Comparison of ENCODE assay signal across 27 mouse cellular contexts in genomic region chr3:138675881-138676280, GRCm38 (mm10).
DNase-seq lines count a peak whose midpoint lies in the region; ATAC-seq lines count a peak whose summit lies in the region.
"Had no signal": no experiment of that assay in that cellular context is flagged by ENCODE, and none has a peak within 500 bp of the region (broad histone marks: within the 10 kb centered on the region; RNA-seq: fewer than 3 reads in every experiment).

No protein-coding gene starts in this region.

- no peaks in the 10 kb centered on the region for H3K36me3 ChIP-seq in forebrain, embryonic 11.5 days (ENCODE audit: control insufficient read depth, insufficient read depth, low read length)
- H3K36me3 ChIP-seq in forebrain, embryonic 10.5 days (replicated peaks) = no peaks in the 10 kb centered on the region
- H3K36me3 ChIP-seq in liver, embryonic 12.5 days = no peaks in the 10 kb centered on the region
- H3K36me3 ChIP-seq: forebrain, embryonic 12.5 days; forebrain, embryonic 15.5 days; heart, embryonic 10.5 days; heart, embryonic 13.5 days had no signal

- no peak overlapping the region for H3K27ac ChIP-seq in forebrain, embryonic 11.5 days (ENCODE audit: low read depth, low read length)
- H3K27ac ChIP-seq in forebrain, embryonic 10.5 days = no peak overlapping the region
- no peak overlapping the region for H3K27ac ChIP-seq in liver, embryonic 12.5 days
- H3K27ac ChIP-seq: forebrain, embryonic 12.5 days; forebrain, embryonic 15.5 days; heart, embryonic 10.5 days; heart, embryonic 13.5 days; hindbrain, embryonic 14.5 days; hindbrain, postnatal 0 days had no signal

- no peak overlapping the region for H3K4me2 ChIP-seq in forebrain, embryonic 11.5 days (ENCODE audit: low read depth, low read length, severe bottlenecking)
- no peak overlapping the region for H3K4me2 ChIP-seq in liver, embryonic 12.5 days
- H3K4me2 ChIP-seq: forebrain, embryonic 12.5 days; forebrain, embryonic 15.5 days; heart, embryonic 13.5 days; hindbrain, embryonic 14.5 days had no signal

- 0 out of 2 replicates have a peak, but pooled peaks have one; percentile 27 for ATAC-seq in forebrain, embryonic 11.5 days (replicated peaks; ENCODE audit: low FRiP score)
- no peak for ATAC-seq in liver, embryonic 12.5 days
- ATAC-seq: activated CD4-positive, CD25-positive, alpha-beta regulatory T cell, adult 4 months; forebrain, embryonic 15.5 days; hindbrain, postnatal 0 days; inflammation-experienced regulatory T-cells, adult 6 months; intestine, embryonic 16.5 days had no signal

- H3K9ac ChIP-seq in forebrain, embryonic 11.5 days (ENCODE audit: low read length) = no peak overlapping the region
- H3K9ac ChIP-seq in liver, embryonic 12.5 days = no peak overlapping the region
- H3K9ac ChIP-seq: forebrain, embryonic 12.5 days; forebrain, embryonic 15.5 days; heart, embryonic 13.5 days; hindbrain, embryonic 14.5 days had no signal

- no peaks in the 10 kb centered on the region for H3K9me3 ChIP-seq in forebrain, embryonic 11.5 days (ENCODE audit: control insufficient read depth, low read length)
- no peaks in the 10 kb centered on the region for H3K9me3 ChIP-seq in forebrain, embryonic 10.5 days
- H3K9me3 ChIP-seq in liver, embryonic 12.5 days (replicated peaks) = no peaks in the 10 kb centered on the region
- H3K9me3 ChIP-seq: forebrain, embryonic 12.5 days; forebrain, embryonic 15.5 days; heart, embryonic 10.5 days; heart, embryonic 13.5 days had no signal

- intact Hi-C loops in gastrocnemius, postnatal 14 days (cut with DNase I; ENCODE audit: low total_unique reads) = no loop called here

- H3K4me3 ChIP-seq in forebrain, embryonic 11.5 days (ENCODE audit: low read depth, low read length) = no peak overlapping the region
- H3K4me3 ChIP-seq in forebrain, embryonic 10.5 days = no peak overlapping the region
- H3K4me3 ChIP-seq in liver, embryonic 12.5 days = no peak overlapping the region
- H3K4me3 ChIP-seq: forebrain, embryonic 12.5 days; forebrain, embryonic 15.5 days; heart, embryonic 10.5 days; heart, embryonic 13.5 days had no signal

- DNase-seq in forebrain, embryonic 11.5 days (ENCODE audit: low spot score) = no peak
- DNase-seq in forebrain, embryonic 10.5 days (ENCODE audit: extremely low spot score, low spot score) = no peak
- DNase-seq in ES-CJ7 (ENCODE audit: low read depth, low spot score) (peak; percentile 92), WW6 (ENCODE audit: low read depth, low spot score) (peak; percentile 18)
- DNase-seq in gastrocnemius, postnatal 14 days = no peak
- DNase-seq in adrenal gland, adult 8-10 months = no peak
- DNase-seq: adrenal gland, postnatal 10 days; adrenal gland, postnatal 36 days; B cell, adult 2 months; cerebellum, adult 18-20 months; cerebellum, adult 9-10 months; cerebellum, postnatal 14 days; gastrocnemius, postnatal 25 days; heart, adult 18-20 months; heart, postnatal 14 days; heart, postnatal 4 days; kidney, adult 18-20 months had no signal

- no peaks in the 10 kb centered on the region for H3K4me1 ChIP-seq in forebrain, embryonic 11.5 days (replicated peaks; ENCODE audit: control insufficient read depth, insufficient read depth, low read length)
- peaks cover 5% of the 10 kb centered on the region; the same call in 1 of the 2 replicates for H3K4me1 ChIP-seq in forebrain, embryonic 10.5 days
- peaks cover 4% of the 10 kb centered on the region for H3K4me1 ChIP-seq in liver, embryonic 12.5 days
- H3K4me1 ChIP-seq: forebrain, embryonic 15.5 days; heart, embryonic 10.5 days had no signal

- WGBS in forebrain, embryonic 11.5 days = 33% methylated on average over 2 of the region's 2 CpGs
- WGBS in forebrain, embryonic 10.5 days = 49% methylated on average over 2 of the region's 2 CpGs
- WGBS in liver, embryonic 12.5 days (ENCODE audit: insufficient replicate concordance) = 49% methylated on average over 2 of the region's 2 CpGs

- no peaks in the 10 kb centered on the region for H3K27me3 ChIP-seq in forebrain, embryonic 11.5 days (ENCODE audit: control insufficient read depth, insufficient read depth, low read length)
- H3K27me3 ChIP-seq in forebrain, embryonic 10.5 days (ENCODE audit: poor library complexity, severe bottlenecking) = no peaks in the 10 kb centered on the region
- no peaks in the 10 kb centered on the region for H3K27me3 ChIP-seq in liver, embryonic 12.5 days (replicated peaks)
- H3K27me3 ChIP-seq: forebrain, embryonic 12.5 days; forebrain, embryonic 15.5 days; heart, embryonic 13.5 days had no signal

Comparison
In these comparisons a context has a peak if more than half of its experiments do, and no peak if none do; other contexts are left out.
1. DNase-seq: peak in ES-CJ7 (single experiment) and WW6 (single experiment); none in forebrain, embryonic 11.5 days (single experiment), forebrain, embryonic 10.5 days (single experiment), gastrocnemius, postnatal 14 days (single experiment) and adrenal gland, adult 8-10 months (single experiment).